8 mouse cellular contexts compared by ENCODE assay signal in the genomic region with DNA sequence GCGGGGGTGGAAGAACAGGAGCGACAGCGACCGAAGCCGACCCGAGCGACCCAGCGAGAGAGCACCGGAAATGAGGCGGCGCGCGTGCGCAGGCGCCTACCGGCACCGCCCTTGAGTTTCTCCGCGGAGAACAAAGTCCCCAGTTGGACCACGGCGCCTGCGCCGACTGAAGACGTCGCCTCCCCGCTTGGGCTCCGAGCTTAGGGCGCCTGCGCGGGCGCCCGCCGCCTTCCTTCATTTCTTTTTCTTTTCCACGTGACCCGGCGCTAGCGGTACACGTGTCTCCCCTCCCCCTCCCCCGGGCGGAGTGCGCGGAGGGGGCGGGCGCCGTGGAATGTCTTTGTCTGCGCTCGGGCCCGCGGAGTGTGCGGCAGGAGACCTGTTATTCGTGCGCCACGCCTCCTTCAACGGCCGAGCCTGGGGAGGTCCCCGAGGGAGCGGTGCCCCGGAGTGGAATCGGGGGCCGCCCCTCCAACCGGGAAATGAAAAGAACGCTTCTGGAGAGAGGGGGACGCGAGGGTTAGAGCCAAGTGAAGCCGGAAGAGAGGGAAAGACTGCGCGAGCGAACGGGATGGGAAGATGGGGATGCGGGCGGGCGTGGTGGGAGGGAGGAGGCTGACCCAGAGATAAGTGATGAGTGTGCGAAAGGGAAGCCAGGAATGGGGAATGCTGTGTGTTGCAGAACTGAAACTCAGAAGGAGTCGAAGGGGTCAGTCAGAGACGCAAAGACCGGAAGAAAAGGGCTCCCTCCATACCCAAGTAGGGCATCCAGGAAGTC. TPM values are rescaled to one million over a fixed set of nuclear protein-coding genes. Genes with fewer than 3 reads are reported as not detected.
DNase-seq lines count a peak whose midpoint lies in the region; ATAC-seq lines count a peak whose summit lies in the region.

A gene (minus strand): TSS at position 72 of the 778 bp plus-strand sequence.

- H3K27me3 ChIP-seq in heart, embryonic 13.5 days (replicated peaks) = no peaks in the 10 kb centered on the region
- no peaks in the 10 kb centered on the region for H3K27me3 ChIP-seq in liver, embryonic 12.5 days (replicated peaks)
- H3K27me3 ChIP-seq in stomach, embryonic 15.5 days (replicated peaks) = no peaks in the 10 kb centered on the region

- under 1% methylated on average over 76 of the region's 76 CpGs for WGBS in heart, embryonic 13.5 days
- under 1% methylated on average over 69 of the region's 76 CpGs for WGBS in liver, embryonic 12.5 days (ENCODE audit: insufficient replicate concordance)
- under 1% methylated on average over 76 of the region's 76 CpGs for WGBS in stomach, embryonic 15.5 days

- peak; percentile 93 for ATAC-seq in heart, embryonic 13.5 days (ENCODE audit: extremely low read depth, insufficient number of reproducible peaks, low FRiP score, low TSS enrichment)
- peak; percentile 92 for ATAC-seq in liver, embryonic 12.5 days
- ATAC-seq in stomach, embryonic 15.5 days (ENCODE audit: insufficient read depth, low FRiP score, low read depth) = peak; percentile 93

- peak within 1 kb of the TSS; percentile 79 for H3K4me2 ChIP-seq in heart, embryonic 13.5 days
- H3K4me2 ChIP-seq in liver, embryonic 12.5 days = peak within 1 kb of the TSS; percentile 82
- peak within 1 kb of the TSS; percentile 66 for H3K4me2 ChIP-seq in stomach, embryonic 15.5 days

- peak within 1 kb of the TSS; percentile 100 for H3K9ac ChIP-seq in heart, embryonic 13.5 days
- peak within 1 kb of the TSS; percentile 99 for H3K9ac ChIP-seq in liver, embryonic 12.5 days
- H3K9ac ChIP-seq in stomach, embryonic 15.5 days = peak within 1 kb of the TSS; percentile 99

- H3K27ac ChIP-seq in brown adipose tissue, adult 24 weeks (replicated peaks; ENCODE audit: low read depth, low read length) = peak within 1 kb of the TSS; percentile 98
- H3K27ac ChIP-seq in heart, embryonic 13.5 days (replicated peaks) = peak within 1 kb of the TSS; percentile 99
- H3K27ac ChIP-seq in liver, embryonic 12.5 days = peak within 1 kb of the TSS; percentile 92
- peak within 1 kb of the TSS; percentile 98 for H3K27ac ChIP-seq in stomach, embryonic 15.5 days

- H3K9me3 ChIP-seq in heart, embryonic 13.5 days = no peaks in the 10 kb centered on the region
- no peaks in the 10 kb centered on the region for H3K9me3 ChIP-seq in liver, embryonic 12.5 days (replicated peaks)
- no peaks in the 10 kb centered on the region for H3K9me3 ChIP-seq in stomach, embryonic 15.5 days

- peak within 1 kb of the TSS; percentile 97 for H3K4me3 ChIP-seq in brown adipose tissue, adult 24 weeks (ENCODE audit: insufficient read depth, low read depth, low read length)
- H3K4me3 ChIP-seq in heart, embryonic 13.5 days = peak within 1 kb of the TSS; percentile 100
- peak within 1 kb of the TSS; percentile 100 for H3K4me3 ChIP-seq in liver, embryonic 12.5 days
- peak within 1 kb of the TSS; percentile 96 for H3K4me3 ChIP-seq in stomach, embryonic 15.5 days (replicated peaks)

- DNase-seq in CD4-positive, CD25-positive, alpha-beta regulatory T cell, adult 2 months (ENCODE audit: low read depth, low spot score) = peak; percentile 99
- DNase-seq in fat pad, adult 2 months (ENCODE audit: extremely low read depth, low read depth, low spot score) = peak; percentile 46
- peak; percentile 99 for DNase-seq in kidney, postnatal 10 days
- peak; percentile 94 to 96 for DNase-seq in natural killer cell, adult 2 months (ENCODE audit: low spot score in 2 of 2)

- peaks cover 4% of the 10 kb centered on the region; the same call in 1 of the 2 replicates for H3K4me1 ChIP-seq in brown adipose tissue, adult 24 weeks (ENCODE audit: control insufficient read depth, insufficient read depth, insufficient read length, low read length)
- peaks cover 36% of the 10 kb centered on the region for H3K4me1 ChIP-seq in heart, embryonic 13.5 days
- H3K4me1 ChIP-seq in liver, embryonic 12.5 days = peaks cover 48% of the 10 kb centered on the region
- peaks cover 15% of the 10 kb centered on the region for H3K4me1 ChIP-seq in stomach, embryonic 15.5 days

- H3K36me3 ChIP-seq in heart, embryonic 13.5 days = peaks cover 8% of the 10 kb centered on the region
- H3K36me3 ChIP-seq in liver, embryonic 12.5 days = peaks cover 16% of the 10 kb centered on the region
- H3K36me3 ChIP-seq in stomach, embryonic 15.5 days = no peaks in the 10 kb centered on the region

RNA-seq across cellular contexts. Expression of the gene that starts here (rescaled TPM):
- 16.9 and 23.4 TPM in 2 replicates for polyA plus RNA-seq in brown adipose tissue, adult 24 weeks (2012; ENCODE audit: insufficient read depth, insufficient read length, missing spikeins)
- polyA plus RNA-seq in heart, embryonic 13.5 days (2015; fragmentation: Nextera tagmentation; extraction: Ambion mirVana) = 75.6 and 77.5 TPM in 2 replicates
- polyA plus RNA-seq in liver, embryonic 12.5 days (2016; fragmentation: Nextera tagmentation; extraction: Ambion mirVana) = 59.4 and 60.2 TPM in 2 replicates
- 91.4 and 96.2 TPM in 2 replicates for polyA plus RNA-seq in stomach, embryonic 15.5 days (2015; fragmentation: Nextera tagmentation; extraction: Ambion mirVana)

Comparison
In these comparisons a context has a peak if more than half of its experiments do, and no peak if none do; other contexts are left out.
1. Peak in every context shown above with its lines: DNase-seq, ATAC-seq, H3K4me3 ChIP-seq and H3K27ac ChIP-seq.
2. DNase-seq: peak in every context shown above with its lines; median percentile 99 in CD4-positive, CD25-positive, alpha-beta regulatory T cell, adult 2 months; 99 in kidney, postnatal 10 days; 95 in natural killer cell, adult 2 months; 46 in fat pad, adult 2 months.